Mouse (Mus musculus): ENCODE results near the gene Orai3. TPM values are rescaled to one million over a fixed set of nuclear protein-coding genes. Genes with fewer than 3 reads are reported as not detected.

The Orai3 gene
- polyA plus RNA-seq, 1 experiment from 2014 or later: 9.6 TPM

DNA sequence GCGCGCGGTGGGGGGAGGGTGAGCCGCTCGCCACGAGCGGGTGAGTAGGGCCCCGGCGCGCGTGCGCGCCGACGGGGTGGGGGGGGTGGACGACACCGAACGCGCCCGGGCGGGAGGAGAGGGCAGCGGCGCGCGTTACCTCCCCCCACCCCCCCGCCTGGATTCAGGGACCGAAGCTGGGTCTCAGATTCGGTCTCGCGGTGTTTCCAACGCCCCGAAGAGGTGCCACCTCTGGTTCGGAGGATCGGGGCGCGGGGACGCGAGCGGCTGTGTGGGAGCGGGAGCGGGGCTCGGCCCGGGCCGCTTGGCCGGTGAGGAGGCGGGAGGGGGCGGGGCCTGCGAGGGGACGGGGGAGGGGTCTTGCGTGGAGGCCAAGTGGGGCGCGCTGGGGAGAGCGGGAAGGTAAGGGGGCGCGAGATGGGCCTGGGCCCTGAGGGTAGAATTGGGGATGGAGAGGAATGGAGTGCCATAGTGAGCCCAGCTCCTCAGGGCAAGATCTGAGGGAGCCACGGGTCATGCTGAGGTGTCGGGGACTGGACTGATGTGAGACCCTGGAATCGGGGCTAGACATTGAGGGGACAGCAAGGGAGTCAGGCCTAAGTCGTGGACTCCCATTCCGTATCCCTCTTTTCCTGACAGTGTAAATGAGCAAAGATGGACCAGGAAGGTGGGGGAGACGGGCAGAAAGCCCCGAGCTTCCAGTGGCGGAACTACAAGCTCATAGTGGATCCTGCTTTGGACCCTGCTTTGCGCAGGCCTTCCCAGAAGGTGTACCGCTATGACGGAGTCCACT lies 8.1 kb downstream of the Orai3 start:
- peak overlapping the region; percentile 98 for H3K27ac ChIP-seq (ENCODE audit: low read length)
- peak overlapping the region; percentile 82 for H3K9ac ChIP-seq (replicated peaks; ENCODE audit: low read depth, low read length)
- 3% methylated on average over 55 of the region's 66 CpGs for WGBS
- H3K4me3 ChIP-seq (replicated peaks; ENCODE audit: low read length): peak overlapping the region; percentile 84
- peak; percentile 26 for ATAC-seq
- H3K27me3 ChIP-seq (replicated peaks; ENCODE audit: control insufficient read depth, insufficient read depth, low read length): no peaks in the 10 kb centered on the region
- H3K4me2 ChIP-seq (ENCODE audit: low read length): peak overlapping the region; percentile 89
- H3K36me3 ChIP-seq (ENCODE audit: control insufficient read depth, insufficient read depth): peaks cover 16% of the 10 kb centered on the region
- H3K4me1 ChIP-seq (replicated peaks; ENCODE audit: control insufficient read depth, insufficient read depth, low read length): peaks cover 14% of the 10 kb centered on the region
- H3K9me3 ChIP-seq (ENCODE audit: control insufficient read depth, low read length): no peaks in the 10 kb centered on the region

GRCm38 (mm10) chr7:127778350-127778749 lies 8.7 kb downstream of the Orai3 start:
- WGBS: 84% methylated on average over 4 of the region's 4 CpGs
- Histone ChIP-seq H3K36me3 (ENCODE audit: control insufficient read depth, insufficient read depth) (peaks cover 16% of the 10 kb centered on the region), H3K4me3 (replicated peaks; ENCODE audit: low read length) (peak overlapping the region; percentile 84), H3K9me3 (ENCODE audit: control insufficient read depth, low read length) (no peaks in the 10 kb centered on the region), H3K9ac (replicated peaks; ENCODE audit: low read depth, low read length) (peak overlapping the region; percentile 82; the same call in 1 of the 2 replicates), H3K27me3 (replicated peaks; ENCODE audit: control insufficient read depth, insufficient read depth, low read length) (no peaks in the 10 kb centered on the region), H3K4me1 (replicated peaks; ENCODE audit: control insufficient read depth, insufficient read depth, low read length) (peaks cover 14% of the 10 kb centered on the region), H3K4me2 (ENCODE audit: low read length) (peak overlapping the region; percentile 89), H3K27ac (ENCODE audit: low read length) (no peak overlapping the region)
- ATAC-seq: no peak

DNA sequence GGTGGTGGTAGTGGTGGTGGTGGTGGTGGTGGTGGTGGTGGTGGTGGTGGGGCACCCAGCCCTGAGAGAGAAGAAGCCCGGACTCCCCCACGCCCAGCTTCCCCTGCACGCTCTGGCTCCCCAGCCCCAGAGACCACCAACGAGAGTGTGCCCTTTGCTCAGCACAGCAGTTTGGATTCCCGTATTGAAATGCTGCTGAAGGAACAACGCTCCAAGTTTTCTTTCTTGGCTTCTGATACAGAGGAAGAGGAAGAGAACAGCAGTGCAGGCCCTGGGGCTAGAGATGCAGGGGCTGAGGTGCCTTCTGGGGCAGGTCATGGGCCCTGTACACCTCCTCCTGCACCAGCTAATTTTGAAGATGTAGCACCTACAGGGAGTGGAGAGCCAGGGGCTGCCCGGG lies 15.7 kb downstream of the Orai3 start, which contains the start of gene Gm49388:
Gene Gm49388, plus strand, starts transcription at position 301 of the 400 bp plus-strand sequence.
- Histone ChIP-seq H3K9ac (replicated peaks; ENCODE audit: low read depth, low read length) (no peak within 1 kb of the TSS), H3K4me3 (replicated peaks; ENCODE audit: low read length) (no peak within 1 kb of the TSS), H3K4me2 (ENCODE audit: low read length) (no peak within 1 kb of the TSS), H3K36me3 (ENCODE audit: control insufficient read depth, insufficient read depth) (peaks cover 66% of the 10 kb centered on the region), H3K27ac (ENCODE audit: low read length) (no peak within 1 kb of the TSS), H3K9me3 (ENCODE audit: control insufficient read depth, low read length) (no peaks in the 10 kb centered on the region), H3K4me1 (replicated peaks; ENCODE audit: control insufficient read depth, insufficient read depth, low read length) (no peaks in the 10 kb centered on the region), H3K27me3 (replicated peaks; ENCODE audit: control insufficient read depth, insufficient read depth, low read length) (no peaks in the 10 kb centered on the region)
- WGBS: 93% methylated on average over 7 of the region's 7 CpGs
- no peak for ATAC-seq

- no peak for ATAC-seq
- H3K27ac ChIP-seq (ENCODE audit: low read length): no peak overlapping the region
- peaks cover 9% of the 10 kb centered on the region for H3K4me1 ChIP-seq (replicated peaks; ENCODE audit: control insufficient read depth, insufficient read depth, low read length)
- H3K36me3 ChIP-seq (ENCODE audit: control insufficient read depth, insufficient read depth): peaks cover 39% of the 10 kb centered on the region
- H3K9me3 ChIP-seq (ENCODE audit: control insufficient read depth, low read length): no peaks in the 10 kb centered on the region
- H3K4me2 ChIP-seq (ENCODE audit: low read length): no peak overlapping the region
- H3K27me3 ChIP-seq (replicated peaks; ENCODE audit: control insufficient read depth, insufficient read depth, low read length): no peaks in the 10 kb centered on the region
- no peak overlapping the region for H3K4me3 ChIP-seq (replicated peaks; ENCODE audit: low read length)
- H3K9ac ChIP-seq (replicated peaks; ENCODE audit: low read depth, low read length): no peak overlapping the region
- 94% methylated on average over 23 of the region's 23 CpGs for WGBS
Measured at GRCm38 (mm10) chr7:127797076-127797845, 27.6 kb downstream of the Orai3 start.

GRCm38 (mm10) chr7:127798591-127798990 lies 29.0 kb downstream of the Orai3 start:
- H3K9me3 ChIP-seq (ENCODE audit: control insufficient read depth, low read length): no peaks in the 10 kb centered on the region
- peaks cover 32% of the 10 kb centered on the region for H3K36me3 ChIP-seq (ENCODE audit: control insufficient read depth, insufficient read depth)
- H3K4me3 ChIP-seq (replicated peaks; ENCODE audit: low read length): no peak overlapping the region
- no peak overlapping the region for H3K9ac ChIP-seq (replicated peaks; ENCODE audit: low read depth, low read length)
- H3K27ac ChIP-seq (ENCODE audit: low read length): no peak overlapping the region
- WGBS: 90% methylated on average over 4 of the region's 4 CpGs
- H3K4me1 ChIP-seq (replicated peaks; ENCODE audit: control insufficient read depth, insufficient read depth, low read length): peaks cover 9% of the 10 kb centered on the region
- no peak for ATAC-seq
- H3K27me3 ChIP-seq (replicated peaks; ENCODE audit: control insufficient read depth, insufficient read depth, low read length): no peaks in the 10 kb centered on the region
- H3K4me2 ChIP-seq (ENCODE audit: low read length): no peak overlapping the region

- no peaks in the 10 kb centered on the region for H3K27me3 ChIP-seq (replicated peaks; ENCODE audit: control insufficient read depth, insufficient read depth, low read length)
- H3K9me3 ChIP-seq (ENCODE audit: control insufficient read depth, low read length): no peaks in the 10 kb centered on the region
- no peak for ATAC-seq
- 91% methylated on average over 13 of the region's 13 CpGs for WGBS
- no peak overlapping the region for H3K27ac ChIP-seq (ENCODE audit: low read length)
- no peak overlapping the region for H3K9ac ChIP-seq (replicated peaks; ENCODE audit: low read depth, low read length)
- no peak overlapping the region for H3K4me3 ChIP-seq (replicated peaks; ENCODE audit: low read length)
- peaks cover 9% of the 10 kb centered on the region for H3K4me1 ChIP-seq (replicated peaks; ENCODE audit: control insufficient read depth, insufficient read depth, low read length)
- peaks cover 30% of the 10 kb centered on the region for H3K36me3 ChIP-seq (ENCODE audit: control insufficient read depth, insufficient read depth)
- H3K4me2 ChIP-seq (ENCODE audit: low read length): no peak overlapping the region
Measured at GRCm38 (mm10) chr7:127799211-127799610, 29.6 kb downstream of the Orai3 start.

GRCm38 (mm10) chr7:127799738-127800137 lies 30.1 kb downstream of the Orai3 start:
- peaks cover 9% of the 10 kb centered on the region for H3K4me1 ChIP-seq (replicated peaks; ENCODE audit: control insufficient read depth, insufficient read depth, low read length)
- H3K27me3 ChIP-seq (replicated peaks; ENCODE audit: control insufficient read depth, insufficient read depth, low read length): no peaks in the 10 kb centered on the region
- no peak overlapping the region for H3K4me3 ChIP-seq (replicated peaks; ENCODE audit: low read length)
- WGBS: 100% methylated on average over 1 of the region's 1 CpGs
- H3K4me2 ChIP-seq (ENCODE audit: low read length): no peak overlapping the region
- H3K27ac ChIP-seq (ENCODE audit: low read length): no peak overlapping the region
- H3K9ac ChIP-seq (replicated peaks; ENCODE audit: low read depth, low read length): no peak overlapping the region
- H3K9me3 ChIP-seq (ENCODE audit: control insufficient read depth, low read length): no peaks in the 10 kb centered on the region
- ATAC-seq: no peak
- peaks cover 29% of the 10 kb centered on the region for H3K36me3 ChIP-seq (ENCODE audit: control insufficient read depth, insufficient read depth)

GRCm38 (mm10) chr7:127800435-127801009 lies 30.9 kb downstream of the Orai3 start, which contains the start of gene Hsd3b7:
Gene Hsd3b7, plus strand, starts transcription at chr7:127800604.
- no peak within 1 kb of the TSS for H3K27ac ChIP-seq (ENCODE audit: low read length)
- H3K9me3 ChIP-seq (ENCODE audit: control insufficient read depth, low read length): no peaks in the 10 kb centered on the region
- H3K27me3 ChIP-seq (replicated peaks; ENCODE audit: control insufficient read depth, insufficient read depth, low read length): no peaks in the 10 kb centered on the region
- peak within 1 kb of the TSS; percentile 18; the same call in 1 of the 2 replicates for H3K4me2 ChIP-seq (ENCODE audit: low read length)
- peaks cover 9% of the 10 kb centered on the region for H3K4me1 ChIP-seq (replicated peaks; ENCODE audit: control insufficient read depth, insufficient read depth, low read length)
- H3K4me3 ChIP-seq (replicated peaks; ENCODE audit: low read length): 0 out of 2 replicates have a peak within 1 kb of the TSS, but pooled peaks have one; percentile 5
- H3K36me3 ChIP-seq (ENCODE audit: control insufficient read depth, insufficient read depth): peaks cover 23% of the 10 kb centered on the region
- peak; percentile 82 for ATAC-seq
- WGBS: 42% methylated on average over 4 of the region's 6 CpGs
- H3K9ac ChIP-seq (replicated peaks; ENCODE audit: low read depth, low read length): no peak within 1 kb of the TSS; the same call in 1 of the 2 replicates

Measured in forebrain, embryonic 16.5 days (tissue).